Mouse (Mus musculus): ENCODE results near the gene Epha5. TPM values are rescaled to one million over a fixed set of nuclear protein-coding genes. Genes with fewer than 3 reads are reported as not detected.

Gene Epha5
- polyA plus RNA-seq, 1 experiment from 2014 or later: 1.8 TPM

GRCm38 (mm10) chr5:84320553-84320952, 96.6 kb downstream of the Epha5 start:
- H3K4me3 ChIP-seq (ENCODE audit: low read depth, low read length): no peak overlapping the region
- H3K27ac ChIP-seq (ENCODE audit: low read depth): no peak overlapping the region
- no peak for DNase-seq (ENCODE audit: low spot score)
- H3K4me1 ChIP-seq (replicated peaks; ENCODE audit: control insufficient read depth, insufficient read depth, low read length): no peaks in the 10 kb centered on the region
- H3K9me3 ChIP-seq (ENCODE audit: control insufficient read depth, low read length): no peaks in the 10 kb centered on the region
- WGBS: 85% methylated on average over 1 of the region's 1 CpGs
- no peaks in the 10 kb centered on the region for H3K27me3 ChIP-seq (replicated peaks; ENCODE audit: control insufficient read depth, insufficient read depth, low read length)
- no peak overlapping the region for H3K4me2 ChIP-seq (ENCODE audit: low read length)
- H3K9ac ChIP-seq (ENCODE audit: low read length): no peak overlapping the region
- H3K36me3 ChIP-seq (ENCODE audit: control insufficient read depth, insufficient read depth, low read length): no peaks in the 10 kb centered on the region
- ATAC-seq (replicated peaks; ENCODE audit: low FRiP score, low TSS enrichment, low read depth): no peak

DNA sequence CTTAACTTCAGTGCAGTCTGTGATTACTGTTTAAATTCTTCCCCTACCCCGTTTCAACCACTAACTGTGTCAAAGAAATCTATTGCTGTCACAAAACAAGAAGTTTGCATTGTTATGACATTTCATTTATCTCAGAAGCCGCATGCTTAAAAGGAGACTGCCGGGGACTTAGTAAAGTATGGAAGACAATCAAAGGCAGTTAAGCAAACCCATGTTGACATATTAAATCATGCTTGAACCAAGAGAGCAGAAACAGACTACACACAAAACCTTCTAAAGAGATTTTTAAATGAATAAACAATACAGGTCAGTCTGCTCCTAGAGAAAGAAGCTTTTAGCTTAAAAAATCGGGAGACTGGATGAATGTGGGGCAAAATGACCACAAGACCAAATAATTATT, 97.0 kb downstream of the Epha5 start:
- WGBS: 36% methylated on average over 4 of the region's 4 CpGs
- no peak overlapping the region for H3K27ac ChIP-seq (ENCODE audit: low read depth)
- H3K36me3 ChIP-seq (ENCODE audit: control insufficient read depth, insufficient read depth, low read length): no peaks in the 10 kb centered on the region
- no peaks in the 10 kb centered on the region for H3K27me3 ChIP-seq (replicated peaks; ENCODE audit: control insufficient read depth, insufficient read depth, low read length)
- no peak overlapping the region for H3K4me2 ChIP-seq (ENCODE audit: low read length)
- H3K9ac ChIP-seq (ENCODE audit: low read length): no peak overlapping the region
- H3K4me3 ChIP-seq (ENCODE audit: low read depth, low read length): no peak overlapping the region
- no peaks in the 10 kb centered on the region for H3K4me1 ChIP-seq (replicated peaks; ENCODE audit: control insufficient read depth, insufficient read depth, low read length)
- no peaks in the 10 kb centered on the region for H3K9me3 ChIP-seq (ENCODE audit: control insufficient read depth, low read length)
- DNase-seq (ENCODE audit: low spot score) (no peak), ATAC-seq (replicated peaks; ENCODE audit: low FRiP score, low TSS enrichment, low read depth) (no peak)

DNA sequence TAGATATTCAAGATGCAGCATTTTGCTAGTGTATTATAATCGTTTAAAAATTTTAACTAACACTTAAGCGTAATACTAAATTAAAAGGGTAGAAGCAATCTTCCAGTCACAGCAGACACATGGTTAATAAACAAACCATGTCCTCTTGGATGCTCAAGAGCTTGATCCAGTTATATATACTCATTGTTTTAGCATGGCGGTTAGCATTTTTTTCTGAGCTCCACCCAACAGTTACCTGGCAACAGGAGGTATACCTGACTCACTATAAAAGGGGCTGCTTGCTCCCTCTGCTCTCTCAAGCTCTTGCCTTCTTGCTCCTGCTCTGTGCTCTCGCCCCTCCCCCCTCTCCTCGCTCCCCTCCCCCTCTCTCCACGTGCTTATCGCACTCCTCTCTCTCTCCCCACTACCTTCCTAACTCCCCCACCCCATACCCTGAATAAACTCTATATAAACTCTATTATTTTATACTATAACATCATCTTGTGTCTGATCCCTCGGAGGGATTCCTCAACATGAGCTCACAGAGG, 98.3 kb downstream of the Epha5 start:
- H3K4me3 ChIP-seq (ENCODE audit: low read depth, low read length): no peak overlapping the region
- no peak overlapping the region for H3K9ac ChIP-seq (ENCODE audit: low read length)
- no peaks in the 10 kb centered on the region for H3K27me3 ChIP-seq (replicated peaks; ENCODE audit: control insufficient read depth, insufficient read depth, low read length)
- no peak overlapping the region for H3K4me2 ChIP-seq (ENCODE audit: low read length)
- no peak overlapping the region for H3K27ac ChIP-seq (ENCODE audit: low read depth)
- WGBS: 43% methylated on average over 8 of the region's 8 CpGs
- no peaks in the 10 kb centered on the region for H3K36me3 ChIP-seq (ENCODE audit: control insufficient read depth, insufficient read depth, low read length)
- H3K9me3 ChIP-seq (ENCODE audit: control insufficient read depth, low read length): no peaks in the 10 kb centered on the region
- no peak for DNase-seq (ENCODE audit: low spot score)
- no peaks in the 10 kb centered on the region for H3K4me1 ChIP-seq (replicated peaks; ENCODE audit: control insufficient read depth, insufficient read depth, low read length)
- ATAC-seq (replicated peaks; ENCODE audit: low FRiP score, low TSS enrichment, low read depth): no peak; the same call in 1 of the 2 replicates

DNA sequence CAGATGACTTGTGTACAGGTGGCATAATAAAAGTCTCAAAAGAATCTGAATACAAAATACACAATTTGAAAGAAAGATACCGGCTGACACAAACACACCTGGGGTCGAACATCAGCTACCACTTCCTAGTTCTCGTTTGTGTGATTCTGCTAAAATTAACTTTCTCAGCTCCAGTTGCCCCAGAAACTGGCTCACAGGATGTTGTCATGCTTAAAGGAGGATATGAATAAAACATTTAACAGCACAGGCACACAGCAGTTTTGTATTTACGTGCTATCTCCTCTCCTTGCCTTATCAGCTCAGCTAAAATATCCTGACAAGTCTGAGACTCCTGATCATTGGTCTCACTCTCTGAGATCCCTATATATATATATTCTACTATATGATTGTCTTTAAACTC, 99.3 kb downstream of the Epha5 start:
- Histone ChIP-seq H3K9ac (ENCODE audit: low read length) (no peak overlapping the region), H3K4me2 (ENCODE audit: low read length) (no peak overlapping the region), H3K9me3 (ENCODE audit: control insufficient read depth, low read length) (no peaks in the 10 kb centered on the region), H3K27ac (ENCODE audit: low read depth) (no peak overlapping the region), H3K36me3 (ENCODE audit: control insufficient read depth, insufficient read depth, low read length) (no peaks in the 10 kb centered on the region), H3K4me3 (ENCODE audit: low read depth, low read length) (no peak overlapping the region), H3K27me3 (replicated peaks; ENCODE audit: control insufficient read depth, insufficient read depth, low read length) (no peaks in the 10 kb centered on the region), H3K4me1 (replicated peaks; ENCODE audit: control insufficient read depth, insufficient read depth, low read length) (no peaks in the 10 kb centered on the region)
- ATAC-seq (replicated peaks; ENCODE audit: low FRiP score, low TSS enrichment, low read depth): no peak
- no peak for DNase-seq (ENCODE audit: low spot score)
- 72% methylated on average over 4 of the region's 4 CpGs for WGBS

GRCm38 (mm10) chr5:84313619-84314018, 103.6 kb downstream of the Epha5 start:
- H3K4me1 ChIP-seq (replicated peaks; ENCODE audit: control insufficient read depth, insufficient read depth, low read length): no peaks in the 10 kb centered on the region
- no peaks in the 10 kb centered on the region for H3K9me3 ChIP-seq (ENCODE audit: control insufficient read depth, low read length)
- DNase-seq (ENCODE audit: low spot score) (no peak), ATAC-seq (replicated peaks; ENCODE audit: low FRiP score, low TSS enrichment, low read depth) (no peak)
- no peak overlapping the region for H3K4me3 ChIP-seq (ENCODE audit: low read depth, low read length)
- 83% methylated on average over 4 of the region's 4 CpGs for WGBS
- H3K27me3 ChIP-seq (replicated peaks; ENCODE audit: control insufficient read depth, insufficient read depth, low read length): no peaks in the 10 kb centered on the region
- no peak overlapping the region for H3K9ac ChIP-seq (ENCODE audit: low read length)
- H3K36me3 ChIP-seq (ENCODE audit: control insufficient read depth, insufficient read depth, low read length): no peaks in the 10 kb centered on the region
- H3K4me2 ChIP-seq (ENCODE audit: low read length): no peak overlapping the region
- no peak overlapping the region for H3K27ac ChIP-seq (ENCODE audit: low read depth)

GRCm38 (mm10) chr5:84298878-84299736, 118.1 kb downstream of the Epha5 start:
- DNase-seq (ENCODE audit: low spot score) (no peak), ATAC-seq (replicated peaks; ENCODE audit: low FRiP score, low TSS enrichment, low read depth) (no peak)
- Histone ChIP-seq H3K4me2 (ENCODE audit: low read length) (no peak overlapping the region), H3K36me3 (ENCODE audit: control insufficient read depth, insufficient read depth, low read length) (no peaks in the 10 kb centered on the region), H3K9me3 (ENCODE audit: control insufficient read depth, low read length) (no peaks in the 10 kb centered on the region), H3K4me1 (replicated peaks; ENCODE audit: control insufficient read depth, insufficient read depth, low read length) (no peaks in the 10 kb centered on the region), H3K9ac (ENCODE audit: low read length) (no peak overlapping the region), H3K4me3 (ENCODE audit: low read depth, low read length) (no peak overlapping the region), H3K27ac (ENCODE audit: low read depth) (no peak overlapping the region), H3K27me3 (replicated peaks; ENCODE audit: control insufficient read depth, insufficient read depth, low read length) (no peaks in the 10 kb centered on the region)
- WGBS: 39% methylated on average over 8 of the region's 8 CpGs

- Histone ChIP-seq H3K4me1 (replicated peaks; ENCODE audit: control insufficient read depth, insufficient read depth, low read length) (no peaks in the 10 kb centered on the region), H3K27me3 (replicated peaks; ENCODE audit: control insufficient read depth, insufficient read depth, low read length) (no peaks in the 10 kb centered on the region), H3K9me3 (ENCODE audit: control insufficient read depth, low read length) (no peaks in the 10 kb centered on the region), H3K4me3 (ENCODE audit: low read depth, low read length) (no peak overlapping the region), H3K27ac (ENCODE audit: low read depth) (no peak overlapping the region), H3K36me3 (ENCODE audit: control insufficient read depth, insufficient read depth, low read length) (no peaks in the 10 kb centered on the region), H3K9ac (ENCODE audit: low read length) (no peak overlapping the region), H3K4me2 (ENCODE audit: low read length) (no peak overlapping the region)
- WGBS: 54% methylated on average over 3 of the region's 3 CpGs
- ATAC-seq (replicated peaks; ENCODE audit: low FRiP score, low TSS enrichment, low read depth) (no peak), DNase-seq (ENCODE audit: low spot score) (no peak)
Observed at GRCm38 (mm10) chr5:84289429-84289977, 127.7 kb downstream of the Epha5 start.

GRCm38 (mm10) chr5:84281290-84282017, 135.7 kb downstream of the Epha5 start:
- WGBS: 88% methylated on average over 22 of the region's 22 CpGs
- no peak for ATAC-seq (replicated peaks; ENCODE audit: low FRiP score, low TSS enrichment, low read depth)
- no peak overlapping the region for H3K4me2 ChIP-seq (ENCODE audit: low read length)

More at GRCm38 (mm10) chr5:84281290-84282017, 135.7 kb downstream of the Epha5 start:
- no peak for DNase-seq (ENCODE audit: low spot score)
- H3K4me1 ChIP-seq (replicated peaks; ENCODE audit: control insufficient read depth, insufficient read depth, low read length): no peaks in the 10 kb centered on the region
- H3K27ac ChIP-seq (ENCODE audit: low read depth): no peak overlapping the region
- H3K36me3 ChIP-seq (ENCODE audit: control insufficient read depth, insufficient read depth, low read length): no peaks in the 10 kb centered on the region
- no peaks in the 10 kb centered on the region for H3K9me3 ChIP-seq (ENCODE audit: control insufficient read depth, low read length)
- H3K27me3 ChIP-seq (replicated peaks; ENCODE audit: control insufficient read depth, insufficient read depth, low read length): no peaks in the 10 kb centered on the region
- H3K4me3 ChIP-seq (ENCODE audit: low read depth, low read length): no peak overlapping the region
- no peak overlapping the region for H3K9ac ChIP-seq (ENCODE audit: low read length)

Data from intestine, embryonic 14.5 days (tissue).